Mouse (Mus musculus) ES-E14 (cell line): ENCODE data around the gene Fam171a1.

Experiments used
- CHD2 ChIP-seq: IDR thresholded peaks from 2 replicates; pipeline ENCODE4 v1.6.1; 2014; ENCODE audit warnings: mild to moderate bottlenecking, low read depth, low read length, inconsistent platforms
- HCFC1 ChIP-seq: IDR thresholded peaks from 2 replicates; pipeline ENCODE4 v1.6.1; 2012; ENCODE audit warnings: low read length, inconsistent platforms, borderline replicate concordance; ENCODE audit not compliant: insufficient read depth
- ZNF384 ChIP-seq: IDR thresholded peaks from 2 replicates; pipeline ENCODE4 v1.6.1; 2012; ENCODE audit warnings: low read depth, low read length, inconsistent platforms

- no peak for TF ChIP-seq CHD2
- TF ChIP-seq ZNF384: no peak
- TF ChIP-seq HCFC1: no peak
Measured at GRCm38 (mm10) chr2:3163501-3164076, 49.6 kb downstream of the Fam171a1 start.
